Mouse (Mus musculus): ENCODE data around the gene Atxn1. TPM values are rescaled to one million over a fixed set of nuclear protein-coding genes. Genes with fewer than 3 reads are reported as not detected.

Gene Atxn1
- polyA plus RNA-seq, 1 experiment from 2014 or later, result 2.3 TPM

- Histone ChIP-seq H3K27me3 (no peaks in the 10 kb centered on the region; the same call in 1 of the 2 replicates), H3K9ac (no peak overlapping the region), H3K27ac (replicated peaks) (no peak overlapping the region), H3K9me3 (replicated peaks) (no peaks in the 10 kb centered on the region), H3K4me2 (no peak overlapping the region), H3K36me3 (replicated peaks) (no peaks in the 10 kb centered on the region), H3K4me3 (replicated peaks) (no peak overlapping the region), H3K4me1 (replicated peaks) (no peaks in the 10 kb centered on the region)
- WGBS (ENCODE audit: insufficient replicate concordance), result 24% methylated on average over 3 of the region's 3 CpGs
- ATAC-seq (ENCODE audit: insufficient read depth), result no peak
Observed at GRCm38 (mm10) chr13:45974651-45975050, 9.8 kb upstream of the Atxn1 start.

GRCm38 (mm10) chr13:45973972-45974490 is 9.2 kb upstream of the Atxn1 start:
- 42% methylated on average over 7 of the region's 7 CpGs for WGBS (ENCODE audit: insufficient replicate concordance)
- H3K27me3 ChIP-seq, result no peaks in the 10 kb centered on the region; the same call in 1 of the 2 replicates
- no peaks in the 10 kb centered on the region for H3K9me3 ChIP-seq (replicated peaks)
- no peak overlapping the region for H3K4me3 ChIP-seq (replicated peaks)
- no peaks in the 10 kb centered on the region for H3K36me3 ChIP-seq (replicated peaks)
- ATAC-seq (ENCODE audit: insufficient read depth), result no peak
- H3K27ac ChIP-seq (replicated peaks), result no peak overlapping the region
- no peak overlapping the region for H3K9ac ChIP-seq
- no peak overlapping the region for H3K4me2 ChIP-seq
- H3K4me1 ChIP-seq (replicated peaks), result no peaks in the 10 kb centered on the region

GRCm38 (mm10) chr13:45970920-45971536 is 6.2 kb upstream of the Atxn1 start:
- no peaks in the 10 kb centered on the region; the same call in none of the 2 replicates for H3K27me3 ChIP-seq
- WGBS (ENCODE audit: insufficient replicate concordance), result 53% methylated on average over 12 of the region's 12 CpGs
- H3K9me3 ChIP-seq (replicated peaks), result no peaks in the 10 kb centered on the region
- H3K36me3 ChIP-seq (replicated peaks), result no peaks in the 10 kb centered on the region
- H3K9ac ChIP-seq, result no peak overlapping the region
- no peak overlapping the region for H3K4me3 ChIP-seq (replicated peaks)
- peaks cover 8% of the 10 kb centered on the region for H3K4me1 ChIP-seq (replicated peaks)
- H3K4me2 ChIP-seq, result no peak overlapping the region
- no peak for ATAC-seq (ENCODE audit: insufficient read depth)
- H3K27ac ChIP-seq (replicated peaks), result no peak overlapping the region

GRCm38 (mm10) chr13:45968206-45968605 is 3.4 kb upstream of the Atxn1 start:
- WGBS (ENCODE audit: insufficient replicate concordance), result 57% methylated on average over 4 of the region's 4 CpGs
- no peaks in the 10 kb centered on the region for H3K9me3 ChIP-seq (replicated peaks)

GRCm38 (mm10) chr13:45967371-45967770 is 2.6 kb upstream of the Atxn1 start:
- ATAC-seq (ENCODE audit: insufficient read depth), result no peak
- no peak overlapping the region for H3K9ac ChIP-seq
- H3K4me3 ChIP-seq (replicated peaks), result no peak overlapping the region
- no peak overlapping the region for H3K27ac ChIP-seq (replicated peaks)
- no peaks in the 10 kb centered on the region for H3K9me3 ChIP-seq (replicated peaks)
- H3K4me2 ChIP-seq, result no peak overlapping the region
- H3K27me3 ChIP-seq, result peaks cover 19% of the 10 kb centered on the region
- peaks cover 41% of the 10 kb centered on the region for H3K4me1 ChIP-seq (replicated peaks)
- no peaks in the 10 kb centered on the region for H3K36me3 ChIP-seq (replicated peaks)
- 48% methylated on average over 3 of the region's 3 CpGs for WGBS (ENCODE audit: insufficient replicate concordance)

More at GRCm38 (mm10) chr13:45968206-45968605, 3.4 kb upstream of the Atxn1 start:
- H3K4me2 ChIP-seq, result no peak overlapping the region
- ATAC-seq (ENCODE audit: insufficient read depth), result no peak
- H3K9ac ChIP-seq, result no peak overlapping the region
- H3K4me3 ChIP-seq (replicated peaks), result no peak overlapping the region
- peaks cover 32% of the 10 kb centered on the region for H3K4me1 ChIP-seq (replicated peaks)
- H3K27ac ChIP-seq (replicated peaks), result no peak overlapping the region
- H3K27me3 ChIP-seq, result peaks cover 18% of the 10 kb centered on the region
- H3K36me3 ChIP-seq (replicated peaks), result no peaks in the 10 kb centered on the region

GRCm38 (mm10) chr13:45966586-45966985 is 1.8 kb upstream of the Atxn1 start:
- 7% methylated on average over 14 of the region's 14 CpGs for WGBS (ENCODE audit: insufficient replicate concordance)

GRCm38 (mm10) chr13:45965594-45966432 is 1.0 kb upstream of the Atxn1 start:
- Histone ChIP-seq H3K27ac (replicated peaks) (peak overlapping the region; percentile 83), H3K4me3 (replicated peaks) (peak overlapping the region; percentile 75), H3K27me3 (peaks cover 19% of the 10 kb centered on the region), H3K36me3 (replicated peaks) (no peaks in the 10 kb centered on the region), H3K4me2 (peak overlapping the region; percentile 97), H3K9me3 (replicated peaks) (no peaks in the 10 kb centered on the region), H3K9ac (peak overlapping the region; percentile 59), H3K4me1 (replicated peaks) (peaks cover 50% of the 10 kb centered on the region)
- WGBS (ENCODE audit: insufficient replicate concordance), result under 1% methylated on average over 41 of the region's 41 CpGs
- 0 out of 2 replicates have a peak, but pooled peaks have one; percentile 5 for ATAC-seq (ENCODE audit: insufficient read depth)

More at GRCm38 (mm10) chr13:45966586-45966985, 1.8 kb upstream of the Atxn1 start:
- peak overlapping the region; percentile 97 for H3K4me2 ChIP-seq
- ATAC-seq (ENCODE audit: insufficient read depth), result no peak
- H3K4me3 ChIP-seq (replicated peaks), result peak overlapping the region; percentile 75
- no peak overlapping the region for H3K9ac ChIP-seq
- no peak overlapping the region for H3K27ac ChIP-seq (replicated peaks)
- H3K27me3 ChIP-seq, result peaks cover 19% of the 10 kb centered on the region
- H3K4me1 ChIP-seq (replicated peaks), result peaks cover 49% of the 10 kb centered on the region
- no peaks in the 10 kb centered on the region for H3K9me3 ChIP-seq (replicated peaks)
- H3K36me3 ChIP-seq (replicated peaks), result no peaks in the 10 kb centered on the region

- Histone ChIP-seq H3K27ac (replicated peaks) (peak overlapping the region; percentile 83), H3K4me3 (replicated peaks) (peak overlapping the region; percentile 75), H3K36me3 (replicated peaks) (no peaks in the 10 kb centered on the region), H3K4me1 (replicated peaks) (peaks cover 50% of the 10 kb centered on the region), H3K27me3 (peaks cover 19% of the 10 kb centered on the region), H3K9ac (peak overlapping the region; percentile 74), H3K4me2 (peak overlapping the region; percentile 97), H3K9me3 (replicated peaks) (no peaks in the 10 kb centered on the region)
- under 1% methylated on average over 36 of the region's 39 CpGs for WGBS (ENCODE audit: insufficient replicate concordance)
- peak; percentile 18; the same call in 1 of the 2 replicates for ATAC-seq (ENCODE audit: insufficient read depth)
Observed at GRCm38 (mm10) chr13:45964331-45964852, 416 bp downstream of the Atxn1 start.

- no peaks in the 10 kb centered on the region for H3K9me3 ChIP-seq (replicated peaks)
- peaks cover 19% of the 10 kb centered on the region for H3K27me3 ChIP-seq
- H3K4me3 ChIP-seq (replicated peaks), result peak overlapping the region; percentile 75
- peak; percentile 55 for ATAC-seq (ENCODE audit: insufficient read depth)
- no peaks in the 10 kb centered on the region for H3K36me3 ChIP-seq (replicated peaks)
- peak overlapping the region; percentile 83 for H3K27ac ChIP-seq (replicated peaks)
- peak overlapping the region; percentile 97 for H3K4me2 ChIP-seq
- H3K4me1 ChIP-seq (replicated peaks), result peaks cover 52% of the 10 kb centered on the region
- under 1% methylated on average over 85 of the region's 95 CpGs for WGBS (ENCODE audit: insufficient replicate concordance)
- peak overlapping the region; percentile 74 for H3K9ac ChIP-seq
Observed at GRCm38 (mm10) chr13:45963497-45964330, 1.1 kb downstream of the Atxn1 start.

GRCm38 (mm10) chr13:45962776-45963175 is 2.0 kb downstream of the Atxn1 start:
- H3K27ac ChIP-seq (replicated peaks), result peak overlapping the region; percentile 83; the same call in 1 of the 2 replicates

More at GRCm38 (mm10) chr13:45962776-45963175, 2.0 kb downstream of the Atxn1 start:
- H3K4me2 ChIP-seq, result peak overlapping the region; percentile 97
- H3K9me3 ChIP-seq (replicated peaks), result no peaks in the 10 kb centered on the region
- 12% methylated on average over 5 of the region's 5 CpGs for WGBS (ENCODE audit: insufficient replicate concordance)
- H3K27me3 ChIP-seq, result peaks cover 19% of the 10 kb centered on the region
- H3K4me1 ChIP-seq (replicated peaks), result peaks cover 52% of the 10 kb centered on the region
- peak overlapping the region; percentile 75 for H3K4me3 ChIP-seq (replicated peaks)
- H3K9ac ChIP-seq, result peak overlapping the region; percentile 74; the same call in 1 of the 2 replicates
- no peaks in the 10 kb centered on the region for H3K36me3 ChIP-seq (replicated peaks)
- no peak for ATAC-seq (ENCODE audit: insufficient read depth)
